Mouse (Mus musculus) kidney, embryonic 14.5 days (tissue): ENCODE measurements at regions not wholly inside any gene's neighbourhood (a gene's known extent, or its start where the extent isn't known, plus 50 kb on each side); places are given as distances from the start of the nearest gene placed in this dataset.

Experiments used
- ATAC-seq: fragments of 200-750 bp; cut with Nextera tagmentation; 2 replicates; pipeline ENCODE4 v1.8.0; 2017; ENCODE audit warnings: moderate number of reproducible peaks, mild to moderate bottlenecking, moderate TSS enrichment, moderate library complexity; ENCODE audit not compliant: low FRiP score, low TSS enrichment
- H3K27ac ChIP-seq: fragments of 300-500 bp; sonication (generic); 2 replicates; pipeline ENCODE4 v1.5.1; 2014; ENCODE audit warnings: low read depth, mild to moderate bottlenecking, low read length, moderate library complexity, mixed read lengths
- H3K27me3 ChIP-seq: fragments of 300-500 bp; sonication (generic); 2 replicates; pipeline ENCODE4 v1.6.1; 2014; ENCODE audit warnings: mild to moderate bottlenecking, low read length; ENCODE audit not compliant: control insufficient read depth, insufficient read depth
- H3K36me3 ChIP-seq: fragments of 300-500 bp; sonication (generic); 2 replicates; pipeline ENCODE4 v1.6.1; 2014; ENCODE audit warnings: low read length, mixed read lengths; ENCODE audit not compliant: control insufficient read depth, insufficient read depth
- H3K4me1 ChIP-seq: fragments of 300-500 bp; sonication (generic); 2 replicates; pipeline ENCODE4 v1.6.1; 2014; ENCODE audit warnings: low read length, mixed read lengths; ENCODE audit not compliant: control insufficient read depth, insufficient read depth
- H3K4me2 ChIP-seq: fragments of 300-500 bp; sonication (generic); replicated peaks from 2 replicates; pipeline ENCODE4 v1.6.1; 2014; ENCODE audit warnings: low read depth, mild to moderate bottlenecking, low read length
- H3K4me3 ChIP-seq: fragments of 300-500 bp; sonication (generic); 2 replicates; pipeline ENCODE4 v1.5.1; 2014; ENCODE audit warnings: mild to moderate bottlenecking, low read length
- H3K9ac ChIP-seq: fragments of 300-500 bp; sonication (generic); 2 replicates; pipeline ENCODE4 v1.6.1; 2014; ENCODE audit warnings: low read depth, mild to moderate bottlenecking, low read length, moderate library complexity
- H3K9me3 ChIP-seq: fragments of 300-500 bp; sonication (generic); 2 replicates; pipeline ENCODE4 v1.6.1; 2016; ENCODE audit warnings: low read length; ENCODE audit not compliant: control insufficient read depth
- WGBS: fragments of 180-500 bp; shearing (Covaris S2); extraction: QIAGEN DNeasy Blood & Tissue Kit; methylation state at CpG from one replicate; pipeline ENCODE4 v1.1.7; 2014; 5-methylcytosine and 5-hydroxymethylcytosine counted together

- H3K4me2 ChIP-seq: no peak overlapping the region
- H3K27ac ChIP-seq: no peak overlapping the region
- 34% methylated on average over 7 of the region's 7 CpGs for WGBS
- no peaks in the 10 kb centered on the region for H3K27me3 ChIP-seq
- H3K9ac ChIP-seq: no peak overlapping the region
- H3K9me3 ChIP-seq: no peaks in the 10 kb centered on the region
- no peak overlapping the region for H3K4me3 ChIP-seq
- no peak for ATAC-seq
- no peaks in the 10 kb centered on the region for H3K4me1 ChIP-seq
- no peaks in the 10 kb centered on the region for H3K36me3 ChIP-seq
Observed at GRCm38 (mm10) chr11:111747262-111747946, 681.4 kb downstream of the Kcnj2 start.

GRCm38 (mm10) chr11:111747947-111748322 lies 682.0 kb downstream of the Kcnj2 start:
- Histone ChIP-seq H3K27ac (no peak overlapping the region), H3K36me3 (no peaks in the 10 kb centered on the region), H3K4me2 (no peak overlapping the region), H3K4me1 (no peaks in the 10 kb centered on the region), H3K4me3 (no peak overlapping the region), H3K27me3 (no peaks in the 10 kb centered on the region), H3K9ac (no peak overlapping the region), H3K9me3 (no peaks in the 10 kb centered on the region)
- WGBS: 91% methylated on average over 2 of the region's 2 CpGs
- no peak for ATAC-seq

- Histone ChIP-seq H3K9me3 (no peaks in the 10 kb centered on the region), H3K4me1 (no peaks in the 10 kb centered on the region), H3K4me3 (no peak overlapping the region), H3K27me3 (no peaks in the 10 kb centered on the region), H3K9ac (no peak overlapping the region), H3K36me3 (no peaks in the 10 kb centered on the region), H3K27ac (no peak overlapping the region), H3K4me2 (no peak overlapping the region)
- 90% methylated on average over 1 of the region's 1 CpGs for WGBS
- ATAC-seq: no peak
Observed at GRCm38 (mm10) chr11:111748496-111748895, 682.5 kb downstream of the Kcnj2 start.

- WGBS: 90% methylated on average over 2 of the region's 2 CpGs
Observed at GRCm38 (mm10) chr11:111754735-111755134, 688.8 kb downstream of the Kcnj2 start.

GRCm38 (mm10) chr11:111763081-111763480 lies 697.1 kb downstream of the Kcnj2 start:
- no peak overlapping the region for H3K4me2 ChIP-seq
- ATAC-seq: no peak
- H3K4me3 ChIP-seq: no peak overlapping the region
- no peaks in the 10 kb centered on the region for H3K9me3 ChIP-seq
- H3K4me1 ChIP-seq: no peaks in the 10 kb centered on the region
- H3K27me3 ChIP-seq: no peaks in the 10 kb centered on the region
- H3K36me3 ChIP-seq: no peaks in the 10 kb centered on the region
- 94% methylated on average over 3 of the region's 3 CpGs for WGBS
- H3K9ac ChIP-seq: no peak overlapping the region
- no peak overlapping the region for H3K27ac ChIP-seq

More at GRCm38 (mm10) chr11:111754735-111755134, 688.8 kb downstream of the Kcnj2 start:
- Histone ChIP-seq H3K27ac (no peak overlapping the region), H3K9ac (no peak overlapping the region), H3K27me3 (no peaks in the 10 kb centered on the region), H3K4me3 (no peak overlapping the region), H3K4me1 (no peaks in the 10 kb centered on the region), H3K9me3 (no peaks in the 10 kb centered on the region), H3K4me2 (no peak overlapping the region), H3K36me3 (no peaks in the 10 kb centered on the region)
- no peak for ATAC-seq

GRCm38 (mm10) chr11:111766371-111767011 lies 700.5 kb downstream of the Kcnj2 start:
- H3K9ac ChIP-seq: no peak overlapping the region
- WGBS: 72% methylated on average over 6 of the region's 6 CpGs
- no peak overlapping the region for H3K4me3 ChIP-seq
- H3K4me2 ChIP-seq: no peak overlapping the region
- no peaks in the 10 kb centered on the region for H3K36me3 ChIP-seq
- H3K27me3 ChIP-seq: no peaks in the 10 kb centered on the region
- no peaks in the 10 kb centered on the region for H3K4me1 ChIP-seq
- ATAC-seq: no peak
- no peak overlapping the region for H3K27ac ChIP-seq
- no peaks in the 10 kb centered on the region for H3K9me3 ChIP-seq

- H3K27ac ChIP-seq: no peak overlapping the region
- 100% methylated on average over 1 of the region's 1 CpGs for WGBS
- no peaks in the 10 kb centered on the region for H3K27me3 ChIP-seq
- no peak overlapping the region for H3K4me3 ChIP-seq
- no peaks in the 10 kb centered on the region for H3K9me3 ChIP-seq
- H3K4me1 ChIP-seq: no peaks in the 10 kb centered on the region
- no peak overlapping the region for H3K9ac ChIP-seq
- H3K36me3 ChIP-seq: no peaks in the 10 kb centered on the region
- H3K4me2 ChIP-seq: no peak overlapping the region
- no peak for ATAC-seq
Observed at GRCm38 (mm10) chr11:111767012-111767392, 701.0 kb downstream of the Kcnj2 start.

GRCm38 (mm10) chr11:111774108-111774679 lies 708.2 kb downstream of the Kcnj2 start:
- no peaks in the 10 kb centered on the region for H3K36me3 ChIP-seq
- no peak overlapping the region for H3K4me2 ChIP-seq
- no peaks in the 10 kb centered on the region; the same call in 1 of the 2 replicates for H3K27me3 ChIP-seq
- H3K4me1 ChIP-seq: 0 out of 2 replicates have a peak, but pooled peaks cover 2% of the 10 kb centered on the region
- H3K9me3 ChIP-seq: no peaks in the 10 kb centered on the region
- no peak overlapping the region for H3K4me3 ChIP-seq
- H3K9ac ChIP-seq: no peak overlapping the region
- H3K27ac ChIP-seq: no peak overlapping the region
- 91% methylated on average over 2 of the region's 2 CpGs for WGBS
- no peak for ATAC-seq

- Histone ChIP-seq H3K36me3 (no peaks in the 10 kb centered on the region), H3K4me1 (0 out of 2 replicates have a peak, but pooled peaks cover 2% of the 10 kb centered on the region), H3K27me3 (no peaks in the 10 kb centered on the region; the same call in 1 of the 2 replicates), H3K27ac (no peak overlapping the region), H3K4me2 (no peak overlapping the region), H3K9me3 (no peaks in the 10 kb centered on the region), H3K4me3 (no peak overlapping the region), H3K9ac (no peak overlapping the region)
- 85% methylated on average over 7 of the region's 7 CpGs for WGBS
- no peak for ATAC-seq
Observed at GRCm38 (mm10) chr11:111781321-111781720, 715.4 kb downstream of the Kcnj2 start.
